Mouse (Mus musculus): ENCODE results near the gene Ak5. TPM values are rescaled to one million over a fixed set of nuclear protein-coding genes. Genes with fewer than 3 reads are reported as not detected.
"Not testable (repeated sequence)": the region's sequence is repeated elsewhere in the genome, so short reads cannot be mapped to it uniquely, and the experiment has no call there.

Gene Ak5
- total RNA-seq, 1 experiment from 2014 or later, result not detected

DNA sequence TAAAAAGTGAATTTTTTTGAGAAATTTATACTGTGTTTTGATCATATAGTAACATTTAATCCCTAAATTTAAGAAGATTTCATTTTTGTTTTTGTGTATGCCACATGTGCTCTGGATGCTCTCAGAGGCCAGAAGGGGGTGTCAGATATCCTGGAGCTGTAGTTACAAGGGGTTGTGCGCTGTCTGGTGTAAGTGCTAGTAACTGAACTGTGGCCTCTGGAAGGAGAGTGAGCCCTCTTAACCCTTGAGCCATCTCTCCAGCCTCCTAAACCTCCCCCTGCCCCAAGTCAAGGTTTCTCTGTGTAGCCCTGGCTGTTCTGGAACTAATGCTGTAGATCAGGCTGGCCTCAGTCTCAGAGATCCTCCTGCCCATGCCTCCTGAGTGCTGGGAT lies 192.9 kb downstream of the Ak5 start:
- ATAC-seq (replicated peaks in 1 of 2; ENCODE audit: insufficient read depth in 1 of 2, low FRiP score in 2 of 2, low TSS enrichment in 1 of 2, low read depth in 1 of 2, poor library complexity in 2 of 2, severe bottlenecking in 2 of 2), result no peak

- 0 out of 4 replicates have a peak, but pooled peaks of 1 of the 2 experiments have one; percentile 19 for ATAC-seq (replicated peaks in 1 of 2; ENCODE audit: insufficient read depth in 1 of 2, low FRiP score in 2 of 2, low TSS enrichment in 1 of 2, low read depth in 1 of 2, poor library complexity in 2 of 2, severe bottlenecking in 2 of 2)
These were observed 193.4 kb downstream of the Ak5 start for GRCm38 (mm10) chr3:152474582-152475277.

DNA sequence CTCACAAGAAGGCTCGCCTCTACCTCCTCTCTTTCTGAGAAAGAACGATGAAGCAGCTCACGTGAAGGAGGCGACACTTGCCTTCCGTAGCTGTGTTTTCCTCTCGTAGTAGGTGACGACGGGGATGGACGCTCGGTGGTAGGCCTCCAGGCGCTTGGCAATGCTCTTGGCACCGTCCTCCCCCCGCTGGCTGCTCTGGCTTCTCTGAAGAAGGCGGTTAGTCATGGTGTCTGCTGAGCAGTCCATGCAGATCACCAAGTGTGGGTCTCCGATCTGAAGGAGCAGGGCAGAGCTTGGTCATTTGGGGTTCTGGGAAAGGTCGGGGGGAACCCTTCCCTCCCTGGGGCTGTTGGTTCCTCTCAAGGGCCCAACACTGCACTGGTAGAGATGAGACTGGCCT lies 195.5 kb downstream of the Ak5 start:
- no peak for ATAC-seq (replicated peaks in 1 of 2; ENCODE audit: insufficient read depth in 1 of 2, low FRiP score in 2 of 2, low TSS enrichment in 1 of 2, low read depth in 1 of 2, poor library complexity in 2 of 2, severe bottlenecking in 2 of 2)

- no peak for ATAC-seq (replicated peaks in 1 of 2; ENCODE audit: insufficient read depth in 1 of 2, low FRiP score in 2 of 2, low TSS enrichment in 1 of 2, low read depth in 1 of 2, poor library complexity in 2 of 2, severe bottlenecking in 2 of 2)
These were observed 197.8 kb downstream of the Ak5 start for GRCm38 (mm10) chr3:152470347-152470746.

DNA sequence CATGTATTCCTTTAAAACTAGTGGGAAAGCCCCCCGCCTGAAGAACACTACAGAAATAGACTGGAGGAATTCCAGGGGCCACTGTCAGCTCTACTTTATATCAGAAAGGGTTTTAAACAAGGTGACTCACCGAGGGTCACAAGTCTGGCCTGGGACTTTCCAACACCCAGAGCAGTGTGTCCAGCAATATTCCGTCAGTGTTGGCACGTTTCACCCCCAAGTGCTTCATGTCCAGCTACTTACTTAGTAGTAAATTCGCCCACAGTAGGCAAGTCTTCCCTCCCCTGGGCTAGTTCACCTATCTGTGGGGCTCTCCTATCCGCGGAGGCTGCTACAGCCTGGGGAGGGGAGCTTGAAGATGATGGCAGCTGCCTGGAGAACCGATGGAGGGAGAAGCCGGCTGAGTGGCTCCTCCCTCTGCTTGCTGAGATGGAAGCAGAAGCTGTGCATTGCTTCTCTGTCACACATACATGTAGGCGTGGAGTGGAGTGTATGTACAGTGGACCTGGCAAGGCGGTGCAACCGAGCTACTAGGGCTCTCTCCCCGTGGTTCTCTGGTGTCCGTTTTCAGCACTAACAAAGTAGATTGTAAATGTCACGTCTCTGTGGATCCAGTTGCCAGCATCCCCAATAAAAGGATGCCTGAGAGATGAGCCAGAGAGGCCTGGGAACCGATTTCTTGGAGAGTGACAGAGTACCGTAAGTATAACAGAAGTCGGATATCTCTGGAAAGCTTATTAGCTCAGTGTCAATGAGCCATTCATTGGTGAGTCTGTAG lies 198.5 kb downstream of the Ak5 start:
- no peak for ATAC-seq (replicated peaks in 1 of 2; ENCODE audit: insufficient read depth in 1 of 2, low FRiP score in 2 of 2, low TSS enrichment in 1 of 2, low read depth in 1 of 2, poor library complexity in 2 of 2, severe bottlenecking in 2 of 2)

DNA sequence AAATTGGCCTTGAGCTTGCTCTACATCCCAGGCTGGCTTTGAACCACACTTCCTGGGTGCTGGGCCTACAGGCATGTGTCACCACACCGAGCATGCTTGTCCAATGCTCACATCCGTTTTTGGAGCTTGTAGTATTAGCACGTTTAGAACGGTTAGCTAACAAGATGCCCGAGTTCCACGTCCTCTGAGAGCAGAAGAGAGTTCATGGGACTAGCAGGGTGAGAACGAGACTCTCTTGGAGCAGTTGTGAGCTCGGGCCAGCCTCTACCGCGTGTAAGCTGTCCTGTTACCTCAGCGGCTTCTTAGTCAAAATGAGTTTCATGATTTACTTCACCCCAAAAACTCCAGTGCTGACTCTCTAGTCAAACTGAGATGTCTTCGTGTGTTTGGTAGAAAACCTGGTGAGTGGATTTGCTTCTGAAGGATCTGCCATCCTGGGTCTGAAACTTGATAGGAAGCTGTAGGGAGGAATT lies 199.6 kb downstream of the Ak5 start:
- ATAC-seq (replicated peaks in 1 of 2; ENCODE audit: insufficient read depth in 1 of 2, low FRiP score in 2 of 2, low TSS enrichment in 1 of 2, low read depth in 1 of 2, poor library complexity in 2 of 2, severe bottlenecking in 2 of 2), result no peak

DNA sequence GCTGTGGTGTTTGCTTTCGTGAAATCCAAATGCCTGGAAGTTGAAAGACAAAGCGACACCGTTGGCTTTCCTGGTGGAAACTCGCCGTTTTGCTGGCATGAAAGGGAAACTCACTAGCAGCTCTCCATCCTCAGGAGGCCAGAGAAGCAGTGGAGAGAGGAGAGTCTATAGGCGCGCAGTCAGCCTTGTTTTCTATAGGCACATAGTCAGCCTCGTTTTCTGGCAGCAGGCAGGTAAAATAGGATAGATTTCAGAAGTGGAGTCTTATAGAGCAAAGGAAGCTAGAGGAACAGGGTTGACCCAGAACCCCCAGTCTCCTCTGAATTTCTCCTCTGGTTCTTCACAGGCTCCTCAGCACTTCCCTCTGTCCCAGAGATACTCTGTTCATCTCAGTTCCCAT lies 200.1 kb downstream of the Ak5 start:
- ATAC-seq (replicated peaks in 1 of 2; ENCODE audit: insufficient read depth in 1 of 2, low FRiP score in 2 of 2, low TSS enrichment in 1 of 2, low read depth in 1 of 2, poor library complexity in 2 of 2, severe bottlenecking in 2 of 2), result no peak

DNA sequence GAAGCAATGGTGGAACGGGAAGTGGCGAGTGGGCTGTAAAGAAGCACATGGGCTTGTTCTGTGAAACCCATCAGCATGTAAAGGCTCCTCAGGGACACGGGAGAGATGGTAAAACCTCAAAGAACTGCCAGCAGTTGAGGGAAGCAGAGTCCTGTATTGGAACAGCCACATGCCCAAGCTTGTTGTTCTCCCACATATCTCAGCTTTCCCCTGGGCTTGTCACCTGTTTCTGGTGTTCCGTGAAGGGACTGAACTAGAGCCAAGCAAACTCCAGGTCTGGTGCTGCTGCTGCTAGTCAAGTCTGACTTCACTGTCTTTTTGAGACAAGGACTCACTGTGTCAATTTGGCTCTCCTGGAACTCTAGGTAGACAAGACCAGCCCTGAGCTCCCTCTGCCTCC lies 200.8 kb downstream of the Ak5 start:
- ATAC-seq (replicated peaks in 1 of 2; ENCODE audit: insufficient read depth in 1 of 2, low FRiP score in 2 of 2, low TSS enrichment in 1 of 2, low read depth in 1 of 2, poor library complexity in 2 of 2, severe bottlenecking in 2 of 2), result no peak

GRCm38 (mm10) chr3:152466849-152467248 lies 201.3 kb downstream of the Ak5 start:
- 0 out of 4 replicates have a peak, but pooled peaks of 1 of the 2 experiments have one; percentile 24 for ATAC-seq (replicated peaks in 1 of 2; ENCODE audit: insufficient read depth in 1 of 2, low FRiP score in 2 of 2, low TSS enrichment in 1 of 2, low read depth in 1 of 2, poor library complexity in 2 of 2, severe bottlenecking in 2 of 2)

DNA sequence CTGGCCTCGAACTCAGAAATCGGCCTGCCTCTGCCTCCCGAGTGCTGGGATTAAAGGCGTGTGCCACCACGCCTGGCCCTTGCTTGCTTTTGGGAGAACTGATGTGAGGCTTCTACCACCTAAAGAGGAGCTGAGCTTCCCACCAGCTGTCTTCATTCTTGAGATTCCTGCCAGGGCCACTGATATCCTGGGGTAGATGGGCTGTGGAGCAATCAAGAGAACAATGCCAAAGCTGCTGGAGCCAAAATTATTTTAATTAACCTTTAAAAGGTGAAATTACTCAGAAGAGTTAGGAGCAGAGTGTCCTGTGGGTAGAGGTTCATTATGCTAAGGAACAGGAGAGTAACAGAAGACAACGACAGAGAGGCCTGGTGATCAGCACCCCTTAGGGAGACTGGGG lies 202.8 kb downstream of the Ak5 start:
- ATAC-seq (replicated peaks in 1 of 2; ENCODE audit: insufficient read depth in 1 of 2, low FRiP score in 2 of 2, low TSS enrichment in 1 of 2, low read depth in 1 of 2, poor library complexity in 2 of 2, severe bottlenecking in 2 of 2), result no peak

- ATAC-seq (replicated peaks in 1 of 2; ENCODE audit: insufficient read depth in 1 of 2, low FRiP score in 2 of 2, low TSS enrichment in 1 of 2, low read depth in 1 of 2, poor library complexity in 2 of 2, severe bottlenecking in 2 of 2), result no peak
These were observed 203.7 kb downstream of the Ak5 start for GRCm38 (mm10) chr3:152464462-152464861.

GRCm38 (mm10) chr3:152462900-152463299 lies 205.3 kb downstream of the Ak5 start:
- no peak for ATAC-seq (replicated peaks in 1 of 2; ENCODE audit: insufficient read depth in 1 of 2, low FRiP score in 2 of 2, low TSS enrichment in 1 of 2, low read depth in 1 of 2, poor library complexity in 2 of 2, severe bottlenecking in 2 of 2)

DNA sequence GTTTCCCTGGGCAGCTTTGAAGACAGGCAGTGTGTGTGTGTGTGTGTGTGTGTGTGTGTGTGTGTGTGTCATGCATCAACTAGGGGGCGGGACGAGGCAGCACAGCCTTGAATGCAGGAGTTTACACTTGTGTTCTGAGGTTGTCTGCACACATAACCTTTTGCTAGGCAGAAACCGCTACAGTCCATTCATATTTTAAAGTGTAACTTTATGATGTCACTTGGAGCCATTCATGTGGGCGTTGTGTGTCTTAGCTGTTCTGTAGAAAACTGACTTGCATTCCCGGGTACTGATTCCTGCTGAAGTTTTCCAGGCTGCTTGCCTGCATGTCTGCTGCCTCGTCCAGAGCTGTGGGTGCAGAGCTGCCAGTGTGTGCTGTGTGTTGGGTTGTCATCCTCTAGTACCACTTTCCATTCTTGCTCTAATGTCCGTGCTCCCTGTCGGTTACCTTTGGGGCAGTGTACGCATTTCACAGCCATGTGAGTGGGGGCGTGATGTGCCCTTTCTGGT lies 206.1 kb downstream of the Ak5 start:
- no peak for ATAC-seq (replicated peaks in 1 of 2; ENCODE audit: insufficient read depth in 1 of 2, low FRiP score in 2 of 2, low TSS enrichment in 1 of 2, low read depth in 1 of 2, poor library complexity in 2 of 2, severe bottlenecking in 2 of 2)

DNA sequence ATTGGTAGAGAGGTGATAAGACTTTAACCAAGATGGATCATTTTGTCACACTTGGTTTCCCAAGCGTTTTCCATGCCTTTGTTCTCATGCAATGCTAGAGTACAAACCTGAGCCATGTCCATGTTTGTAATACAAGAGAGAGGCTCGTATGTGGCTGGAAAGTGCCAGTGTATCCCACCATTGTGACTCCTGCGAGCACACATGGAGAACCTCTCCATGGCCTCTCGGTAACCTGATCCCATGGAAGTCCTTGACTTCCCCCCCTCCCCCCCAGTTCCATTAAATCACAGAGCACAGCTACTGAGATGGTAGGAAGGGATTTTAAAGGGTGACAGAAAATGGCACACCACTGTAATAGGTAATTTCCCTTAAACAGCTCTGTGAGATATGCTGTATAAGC lies 207.4 kb downstream of the Ak5 start:
- no peak for ATAC-seq (replicated peaks in 1 of 2; ENCODE audit: insufficient read depth in 1 of 2, low FRiP score in 2 of 2, low TSS enrichment in 1 of 2, low read depth in 1 of 2, poor library complexity in 2 of 2, severe bottlenecking in 2 of 2)

- not testable (repeated sequence) for ATAC-seq (replicated peaks in 1 of 2; ENCODE audit: insufficient read depth in 1 of 2, low FRiP score in 2 of 2, low TSS enrichment in 1 of 2, low read depth in 1 of 2, poor library complexity in 2 of 2, severe bottlenecking in 2 of 2)
These were observed 209.3 kb downstream of the Ak5 start for GRCm38 (mm10) chr3:152458875-152459274.

DNA sequence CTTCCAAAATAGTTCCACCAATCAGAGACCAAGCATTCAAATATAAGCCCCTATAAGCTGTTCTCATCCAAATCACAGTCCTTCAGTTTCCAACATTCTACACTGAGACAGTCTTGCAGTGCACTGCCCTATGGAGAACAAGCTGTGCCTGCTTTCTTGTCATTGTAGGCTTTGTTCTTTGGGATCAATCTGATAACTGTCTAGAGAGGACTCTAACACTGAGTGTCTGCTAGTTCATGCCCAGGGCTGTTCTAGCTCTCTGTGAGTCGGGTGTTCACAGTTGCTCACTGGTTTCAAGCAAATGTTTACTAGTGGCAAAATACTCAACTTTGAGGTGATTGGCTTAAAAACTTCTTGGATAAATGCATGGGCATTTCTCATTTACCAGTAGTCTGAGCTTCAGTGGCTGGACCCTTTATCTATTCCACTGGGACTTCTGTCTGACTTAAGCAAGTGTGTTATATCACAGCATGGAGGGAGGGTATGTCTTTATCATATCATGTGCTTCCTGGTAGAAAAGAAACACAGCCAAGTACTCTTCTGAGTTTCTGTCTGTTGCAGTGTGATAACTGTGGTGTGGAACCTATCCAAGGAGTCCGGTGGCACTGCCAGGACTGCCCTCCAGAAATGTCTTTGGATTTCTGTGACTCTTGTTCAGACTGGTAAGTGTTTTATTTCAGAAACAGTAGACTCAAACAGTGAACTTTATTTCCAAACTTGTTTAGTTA lies 210.7 kb downstream of the Ak5 start:
- peak in 1 of 2 experiments; percentile 51; a peak in 1 of 4 replicates for ATAC-seq (replicated peaks in 1 of 2; ENCODE audit: insufficient read depth in 1 of 2, low FRiP score in 2 of 2, low TSS enrichment in 1 of 2, low read depth in 1 of 2, poor library complexity in 2 of 2, severe bottlenecking in 2 of 2)

DNA sequence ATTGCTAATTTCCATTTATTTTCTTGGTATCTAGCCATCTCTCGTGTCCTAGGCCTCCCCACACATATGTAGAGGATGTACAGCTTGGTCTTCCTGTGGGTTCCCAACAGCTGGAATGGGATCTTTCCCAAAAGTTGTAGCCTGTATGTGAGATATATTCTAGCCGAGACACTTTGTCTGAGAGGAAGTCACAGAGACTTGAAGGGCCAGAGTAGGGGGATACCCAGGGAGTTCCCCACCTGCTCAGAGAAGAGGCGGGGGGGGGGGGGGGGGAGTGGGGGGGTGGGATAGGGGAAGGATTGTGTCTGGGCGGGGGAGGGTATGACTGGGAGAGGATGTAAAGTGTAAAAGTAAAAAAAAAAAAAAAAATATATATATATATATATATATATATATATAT lies 215.0 kb downstream of the Ak5 start:
- no peak for ATAC-seq (replicated peaks in 1 of 2; ENCODE audit: insufficient read depth in 1 of 2, low FRiP score in 2 of 2, low TSS enrichment in 1 of 2, low read depth in 1 of 2, poor library complexity in 2 of 2, severe bottlenecking in 2 of 2)

DNA sequence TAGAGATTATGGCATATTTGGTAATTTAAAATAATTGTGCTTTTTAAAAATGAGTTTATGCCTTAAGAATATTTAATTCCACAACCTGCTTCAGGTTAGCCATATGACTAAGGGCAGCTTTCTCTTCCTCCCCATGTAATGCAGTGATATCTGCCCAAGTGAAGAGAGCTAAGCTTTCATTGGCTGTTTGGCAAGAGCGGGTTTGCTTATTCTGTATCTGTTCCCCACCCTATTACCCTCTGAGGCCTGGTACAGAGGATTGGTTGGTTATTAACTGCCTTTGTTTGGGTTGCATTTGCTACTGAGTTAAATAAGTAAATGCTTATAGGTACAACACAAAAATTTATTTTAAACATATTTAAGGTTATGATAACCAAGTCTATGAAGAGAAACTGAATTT lies 221.2 kb downstream of the Ak5 start:
- no peak for ATAC-seq (replicated peaks in 1 of 2; ENCODE audit: insufficient read depth in 1 of 2, low FRiP score in 2 of 2, low TSS enrichment in 1 of 2, low read depth in 1 of 2, poor library complexity in 2 of 2, severe bottlenecking in 2 of 2)
